Mouse (Mus musculus): ENCODE measurements around the gene Chrng. TPM values are rescaled to one million over a fixed set of nuclear protein-coding genes. Genes with fewer than 3 reads are reported as not detected.

Gene Chrng
- total and polyA plus RNA-seq, 2 experiments from 2014 or later = 0.25 TPM; not detected in 1

GRCm38 (mm10) chr1:87175852-87176292, 28.6 kb upstream of the Chrng start:
- no peaks in the 10 kb centered on the region for H3K36me3 ChIP-seq (replicated peaks; ENCODE audit: control insufficient read depth, insufficient read depth, low read length)
- H3K27me3 ChIP-seq (ENCODE audit: control insufficient read depth, insufficient read depth, low read length) = peaks cover 46% of the 10 kb centered on the region
- peak; percentile 80 for DNase-seq (ENCODE audit: low spot score)
- no peak overlapping the region for H3K9ac ChIP-seq (replicated peaks; ENCODE audit: low read depth, low read length)
- no peaks in the 10 kb centered on the region for H3K9me3 ChIP-seq (replicated peaks; ENCODE audit: control insufficient read depth, low read length)
- no peak overlapping the region for H3K4me3 ChIP-seq (ENCODE audit: low read depth, low read length)
- H3K27ac ChIP-seq (ENCODE audit: low read depth) = no peak overlapping the region
- TF ChIP-seq CTCF (IDR thresholded peaks at IDR 0.05; ENCODE audit: low read depth) (peak; percentile 45), EP300 (IDR thresholded peaks at IDR 0.05; ENCODE audit: low read depth) (no peak)
- H3K4me2 ChIP-seq (ENCODE audit: low read depth, low read length) = no peak overlapping the region
- peak; percentile 68 for ATAC-seq (ENCODE audit: insufficient read depth, low read depth)
- 20% methylated on average over 11 of the region's 11 CpGs for WGBS
- H3K4me1 ChIP-seq (ENCODE audit: control insufficient read depth, insufficient read depth) = no peaks in the 10 kb centered on the region

- Histone ChIP-seq H3K27ac (ENCODE audit: low read depth) (no peak overlapping the region), H3K27me3 (ENCODE audit: control insufficient read depth, insufficient read depth, low read length) (peaks cover 40% of the 10 kb centered on the region), H3K9ac (replicated peaks; ENCODE audit: low read depth, low read length) (no peak overlapping the region), H3K9me3 (replicated peaks; ENCODE audit: control insufficient read depth, low read length) (no peaks in the 10 kb centered on the region), H3K4me2 (ENCODE audit: low read depth, low read length) (no peak overlapping the region), H3K36me3 (replicated peaks; ENCODE audit: control insufficient read depth, insufficient read depth, low read length) (no peaks in the 10 kb centered on the region), H3K4me1 (ENCODE audit: control insufficient read depth, insufficient read depth) (no peaks in the 10 kb centered on the region), H3K4me3 (ENCODE audit: low read depth, low read length) (no peak overlapping the region)
- WGBS = 28% methylated on average over 5 of the region's 5 CpGs
- no peak for ATAC-seq (ENCODE audit: insufficient read depth, low read depth)
- DNase-seq (ENCODE audit: low spot score) = no peak
- no peak for TF ChIP-seq EP300 (IDR thresholded peaks at IDR 0.05; ENCODE audit: low read depth)
- no peak for TF ChIP-seq CTCF (IDR thresholded peaks at IDR 0.05; ENCODE audit: low read depth)
Measured at GRCm38 (mm10) chr1:87180896-87181295, 23.6 kb upstream of the Chrng start.

GRCm38 (mm10) chr1:87183013-87183412, 21.4 kb upstream of the Chrng start, which contains the start of gene Prss56:
Gene Prss56 (plus strand): TSS chr1:87183313.
- WGBS = 58% methylated on average over 9 of the region's 9 CpGs
- Histone ChIP-seq H3K4me3 (ENCODE audit: low read depth, low read length) (no peak within 1 kb of the TSS), H3K4me1 (ENCODE audit: control insufficient read depth, insufficient read depth) (no peaks in the 10 kb centered on the region), H3K36me3 (replicated peaks; ENCODE audit: control insufficient read depth, insufficient read depth, low read length) (no peaks in the 10 kb centered on the region), H3K4me2 (ENCODE audit: low read depth, low read length) (no peak within 1 kb of the TSS), H3K27ac (ENCODE audit: low read depth) (no peak within 1 kb of the TSS), H3K9ac (replicated peaks; ENCODE audit: low read depth, low read length) (no peak within 1 kb of the TSS), H3K9me3 (replicated peaks; ENCODE audit: control insufficient read depth, low read length) (no peaks in the 10 kb centered on the region), H3K27me3 (ENCODE audit: control insufficient read depth, insufficient read depth, low read length) (peaks cover 51% of the 10 kb centered on the region)
- DNase-seq (ENCODE audit: low spot score) (no peak), ATAC-seq (ENCODE audit: insufficient read depth, low read depth) (no peak)
- TF ChIP-seq EP300 (IDR thresholded peaks at IDR 0.05; ENCODE audit: low read depth) = no peak
- TF ChIP-seq CTCF (IDR thresholded peaks at IDR 0.05; ENCODE audit: low read depth) = no peak

- 30% methylated on average over 15 of the region's 15 CpGs for WGBS
- no peak overlapping the region for H3K9ac ChIP-seq (replicated peaks; ENCODE audit: low read depth, low read length)
- no peak overlapping the region for H3K4me3 ChIP-seq (ENCODE audit: low read depth, low read length)
- no peak overlapping the region for H3K27ac ChIP-seq (ENCODE audit: low read depth)
- TF ChIP-seq EP300 (IDR thresholded peaks at IDR 0.05; ENCODE audit: low read depth) = no peak
- TF ChIP-seq CTCF (IDR thresholded peaks at IDR 0.05; ENCODE audit: low read depth) = no peak
- no peaks in the 10 kb centered on the region for H3K4me1 ChIP-seq (ENCODE audit: control insufficient read depth, insufficient read depth)
- no peak overlapping the region for H3K4me2 ChIP-seq (ENCODE audit: low read depth, low read length)
- DNase-seq (ENCODE audit: low spot score) = no peak
- H3K9me3 ChIP-seq (replicated peaks; ENCODE audit: control insufficient read depth, low read length) = no peaks in the 10 kb centered on the region
- H3K27me3 ChIP-seq (ENCODE audit: control insufficient read depth, insufficient read depth, low read length) = peaks cover 58% of the 10 kb centered on the region
- H3K36me3 ChIP-seq (replicated peaks; ENCODE audit: control insufficient read depth, insufficient read depth, low read length) = no peaks in the 10 kb centered on the region
- no peak for ATAC-seq (ENCODE audit: insufficient read depth, low read depth)
Measured at GRCm38 (mm10) chr1:87183998-87184750, 20.3 kb upstream of the Chrng start.

- H3K9ac ChIP-seq (replicated peaks; ENCODE audit: low read depth, low read length) = no peak overlapping the region
- no peaks in the 10 kb centered on the region for H3K36me3 ChIP-seq (replicated peaks; ENCODE audit: control insufficient read depth, insufficient read depth, low read length)
- TF ChIP-seq CTCF (IDR thresholded peaks at IDR 0.05; ENCODE audit: low read depth) (peak; percentile 69), EP300 (IDR thresholded peaks at IDR 0.05; ENCODE audit: low read depth) (no peak)
- H3K4me3 ChIP-seq (ENCODE audit: low read depth, low read length) = no peak overlapping the region
- 10% methylated on average over 20 of the region's 20 CpGs for WGBS
- no peak overlapping the region for H3K27ac ChIP-seq (ENCODE audit: low read depth)
- H3K4me1 ChIP-seq (ENCODE audit: control insufficient read depth, insufficient read depth) = no peaks in the 10 kb centered on the region
- H3K27me3 ChIP-seq (ENCODE audit: control insufficient read depth, insufficient read depth, low read length) = peaks cover 58% of the 10 kb centered on the region
- H3K4me2 ChIP-seq (ENCODE audit: low read depth, low read length) = no peak overlapping the region
- no peaks in the 10 kb centered on the region for H3K9me3 ChIP-seq (replicated peaks; ENCODE audit: control insufficient read depth, low read length)
- peak; percentile 64 for DNase-seq (ENCODE audit: low spot score)
- peak; percentile 65; the same call in 1 of the 2 replicates for ATAC-seq (ENCODE audit: insufficient read depth, low read depth)
Measured at GRCm38 (mm10) chr1:87184751-87185139, 19.7 kb upstream of the Chrng start.

Data from heart, postnatal 0 days (tissue).